Mouse (Mus musculus) spleen, postnatal 36 days (tissue): ENCODE measurements around the gene Ap3b1.

Experiments
- DNase-seq, 2 experiments: peaks; one replicate each; pipeline ENCODE4 v3.0.0; 2022; ENCODE audit warnings: low spot score in 2 of 2, mixed read lengths in 1 of 2

The Ap3b1 gene

DNA sequence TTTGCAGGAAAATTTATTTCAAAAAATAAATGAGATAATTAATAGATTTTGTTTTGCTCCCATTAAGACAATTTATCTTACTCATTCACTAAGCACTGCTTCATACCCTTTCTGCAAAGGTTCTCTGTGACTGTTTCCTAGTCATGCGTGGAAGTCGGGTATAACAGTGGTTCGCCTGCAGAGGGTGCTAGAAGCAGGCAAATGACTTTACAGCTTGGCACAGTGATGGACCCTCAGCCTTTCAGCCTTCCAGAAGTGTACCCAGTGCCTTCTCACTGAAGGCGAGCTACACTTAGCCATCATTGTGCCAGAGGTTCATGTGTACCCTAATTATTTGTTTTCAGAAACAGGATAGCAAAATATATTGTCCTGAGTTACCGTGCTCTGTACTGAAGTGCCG is 92.5 kb downstream of the Ap3b1 start:
- no peak for DNase-seq

DNA sequence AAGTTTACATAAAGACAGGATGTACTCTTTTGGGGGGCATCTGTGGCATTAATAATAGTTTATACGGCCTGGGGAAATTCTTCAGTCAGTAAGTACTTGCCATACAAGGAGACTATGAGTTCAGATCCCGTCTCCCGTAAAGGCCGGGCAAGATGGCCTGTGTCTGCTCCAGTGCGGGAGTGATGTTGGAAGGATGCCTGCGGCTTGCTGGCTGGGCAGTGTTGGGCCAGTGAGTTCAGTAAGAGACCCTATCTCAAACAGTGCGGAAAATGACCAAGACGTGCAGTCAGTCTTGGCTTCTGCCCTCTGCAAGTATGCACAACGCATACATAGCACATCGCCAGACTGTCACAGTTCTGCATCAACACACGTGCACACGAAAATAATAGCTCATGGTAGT is 95.4 kb downstream of the Ap3b1 start:
- DNase-seq, result no peak

DNA sequence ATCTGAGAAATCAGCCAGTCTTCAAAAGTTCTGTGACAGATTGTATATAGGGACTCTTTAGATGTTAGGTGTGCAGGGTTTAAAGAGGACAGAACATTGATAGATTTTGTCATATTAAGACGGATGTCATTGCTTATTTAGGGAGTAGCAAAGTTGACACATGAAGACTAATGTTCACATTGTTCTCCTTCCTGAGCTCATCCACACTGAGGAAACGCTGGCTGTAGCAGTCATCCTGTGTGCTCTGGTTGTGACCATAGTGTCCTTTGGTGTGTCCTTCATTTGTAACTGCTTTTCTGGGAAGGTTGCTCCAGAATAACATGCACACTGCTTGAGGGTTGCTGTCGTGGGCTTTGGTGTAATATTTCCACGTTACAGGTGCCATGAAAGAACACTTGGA is 100.4 kb downstream of the Ap3b1 start:
- no peak for DNase-seq

DNA sequence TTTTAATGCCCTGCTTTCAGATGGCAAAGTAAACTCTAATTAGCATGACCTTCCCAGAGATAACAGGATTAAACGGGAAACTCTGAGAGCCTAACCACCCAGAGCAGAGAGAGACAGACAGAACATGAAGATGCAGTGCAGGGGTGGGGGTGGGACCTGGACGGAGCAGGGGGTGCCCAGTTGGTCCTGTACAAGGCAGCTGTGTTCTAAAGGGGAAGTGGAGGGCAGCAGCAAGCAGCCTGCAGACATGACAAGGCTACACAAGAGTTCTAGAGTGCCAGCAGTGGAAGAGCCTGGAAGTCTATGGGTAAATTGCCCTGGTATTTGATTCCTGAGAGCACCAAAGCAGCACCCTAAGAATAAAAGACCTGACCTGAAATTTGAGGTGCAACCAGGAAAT is 105.5 kb downstream of the Ap3b1 start:
- no peak for DNase-seq

DNA sequence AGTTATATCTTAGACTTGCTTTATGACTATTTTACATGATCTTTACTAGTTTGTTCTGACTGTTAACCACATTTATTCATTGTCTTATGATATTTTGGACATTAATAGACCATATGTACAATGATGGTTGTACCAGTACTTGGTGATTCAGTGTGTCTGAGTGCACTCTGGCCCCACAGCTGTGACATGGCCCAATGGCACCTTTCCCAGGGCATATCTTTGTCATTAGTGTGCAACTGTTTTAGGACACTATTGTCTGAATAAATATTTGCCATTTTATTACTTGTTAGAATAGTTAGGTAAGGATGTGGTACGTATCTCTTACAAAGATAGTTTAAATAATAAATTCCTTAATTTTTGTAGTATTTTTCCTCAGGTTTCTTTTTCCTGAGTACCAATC is 109.8 kb downstream of the Ap3b1 start:
- no peak for DNase-seq

DNA sequence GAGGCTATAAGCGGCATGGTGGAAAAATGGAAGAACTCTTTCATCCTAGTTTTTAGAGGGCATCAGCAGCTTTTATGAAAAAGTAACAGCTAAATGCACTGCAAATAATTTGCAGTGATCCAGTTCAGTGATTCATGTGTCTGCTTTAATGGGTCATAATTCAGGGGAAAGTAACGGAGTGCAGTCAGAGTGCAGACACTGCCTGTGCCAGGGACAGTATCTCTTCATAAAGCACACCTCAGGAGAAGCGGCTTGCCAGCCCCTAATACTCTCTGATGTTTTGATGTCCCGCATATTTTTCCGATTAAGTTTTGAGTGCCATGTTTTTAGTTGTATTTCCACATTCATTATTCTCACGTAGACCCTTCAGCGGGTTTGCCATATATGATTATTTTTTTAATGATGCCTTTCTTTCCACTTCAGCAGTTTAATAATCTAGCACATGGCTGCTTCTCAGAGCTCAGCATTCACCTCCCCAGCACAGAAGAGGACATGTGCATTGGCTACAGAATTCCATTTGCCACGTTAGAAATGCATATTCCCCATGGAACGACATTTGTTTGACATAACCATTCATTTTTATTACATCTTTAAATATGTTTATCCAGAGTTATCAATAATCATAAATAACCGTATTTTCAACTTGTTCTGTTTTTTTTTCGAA is 112.4 kb downstream of the Ap3b1 start:
- no peak for DNase-seq

DNA sequence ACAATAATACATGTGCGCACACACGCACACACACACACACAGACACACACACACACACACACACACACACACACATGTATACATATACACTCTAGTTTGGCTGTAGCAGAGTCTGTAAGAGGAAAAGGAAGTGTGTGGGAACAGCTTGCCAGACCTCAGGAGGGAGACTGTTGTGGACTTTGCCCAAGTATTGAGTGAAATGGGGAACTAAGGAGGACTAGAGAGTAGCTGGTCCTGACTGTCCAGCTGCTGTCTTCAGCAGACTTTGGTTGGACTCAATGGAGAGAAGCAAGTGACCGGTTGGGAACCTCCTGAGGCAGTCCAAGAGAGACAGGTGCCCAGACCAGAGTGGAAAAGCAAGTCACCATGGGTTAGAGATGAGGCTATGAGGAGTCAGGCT is 117.4 kb downstream of the Ap3b1 start:
- no peak for DNase-seq

DNA sequence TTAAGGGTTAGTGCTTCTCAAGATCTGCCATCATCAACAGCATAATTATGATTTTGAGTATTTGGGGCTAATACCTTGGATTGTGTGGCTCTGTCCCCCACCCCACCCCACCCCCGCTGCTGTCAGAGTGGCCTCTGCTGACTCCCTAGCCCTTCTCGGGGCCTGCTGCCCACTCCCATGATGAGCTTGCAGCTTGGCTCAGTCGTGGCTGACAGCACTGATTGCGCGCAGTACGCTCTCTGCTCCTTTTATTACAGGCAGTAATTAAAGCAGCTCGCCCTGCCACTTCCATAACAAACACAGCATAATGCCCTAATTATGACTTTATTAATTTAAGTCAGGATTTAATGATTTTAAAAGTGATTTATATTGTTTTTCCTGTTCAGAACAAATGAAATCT is 121.5 kb downstream of the Ap3b1 start:
- DNase-seq, result no peak

DNA sequence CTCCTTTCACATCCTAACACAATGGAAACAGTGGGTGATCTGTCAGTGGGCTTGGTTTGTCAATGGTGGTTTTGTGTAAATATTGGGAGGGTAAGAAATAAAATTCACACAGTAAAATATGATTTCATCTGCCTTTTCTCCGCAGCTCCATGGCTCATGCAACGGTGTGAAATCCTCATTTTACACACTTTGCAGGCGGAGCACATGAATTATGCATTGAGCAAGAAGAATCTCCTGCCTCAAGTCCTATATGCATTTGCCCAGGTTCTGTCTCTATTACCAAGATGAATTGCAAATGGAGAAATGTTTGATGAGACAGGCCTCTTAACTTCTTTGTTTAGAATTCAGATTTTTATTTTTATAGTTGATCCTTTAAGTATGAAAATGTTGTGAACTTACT is 131.9 kb downstream of the Ap3b1 start:
- no peak for DNase-seq

DNA sequence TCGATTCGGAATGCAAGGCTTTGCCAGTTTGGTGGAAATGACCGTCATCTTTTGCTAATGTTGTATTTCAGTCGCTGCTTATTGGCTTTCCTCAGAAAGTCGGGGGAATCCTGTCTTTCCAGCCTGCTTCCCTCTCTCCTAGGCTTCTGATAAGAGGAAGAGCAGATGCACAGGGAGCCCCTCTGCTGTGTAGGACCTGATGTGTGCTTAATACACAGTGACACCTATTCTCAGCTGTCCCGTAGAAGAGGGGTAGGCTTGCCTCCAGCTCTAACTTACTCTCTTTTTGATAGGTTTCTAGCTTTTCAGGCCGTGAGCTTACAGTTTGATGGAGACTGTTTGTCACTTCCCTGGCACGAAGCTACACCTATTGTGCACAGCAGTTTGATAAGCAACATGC is 132.4 kb downstream of the Ap3b1 start:
- DNase-seq, result no peak

DNA sequence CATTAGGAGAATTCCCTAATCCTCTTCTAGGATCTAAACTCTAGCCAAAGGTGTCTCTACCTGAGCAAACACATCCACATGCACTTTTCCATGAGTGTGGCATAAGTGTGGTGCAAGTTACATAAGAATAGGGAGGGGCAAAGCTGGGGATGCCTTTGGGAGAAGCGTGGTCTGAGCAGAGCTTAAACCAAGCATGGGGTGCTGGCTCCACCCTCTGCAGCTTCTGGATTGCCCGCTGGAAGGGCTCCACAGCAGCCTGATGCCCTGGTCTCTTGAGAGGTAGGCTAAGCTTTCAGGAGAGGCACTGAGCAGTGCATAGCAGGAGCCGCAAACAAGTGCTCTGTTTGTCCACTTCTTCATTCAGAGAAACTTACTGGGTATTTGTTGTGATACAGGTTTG is 138.8 kb downstream of the Ap3b1 start:
- DNase-seq, result no peak

DNA sequence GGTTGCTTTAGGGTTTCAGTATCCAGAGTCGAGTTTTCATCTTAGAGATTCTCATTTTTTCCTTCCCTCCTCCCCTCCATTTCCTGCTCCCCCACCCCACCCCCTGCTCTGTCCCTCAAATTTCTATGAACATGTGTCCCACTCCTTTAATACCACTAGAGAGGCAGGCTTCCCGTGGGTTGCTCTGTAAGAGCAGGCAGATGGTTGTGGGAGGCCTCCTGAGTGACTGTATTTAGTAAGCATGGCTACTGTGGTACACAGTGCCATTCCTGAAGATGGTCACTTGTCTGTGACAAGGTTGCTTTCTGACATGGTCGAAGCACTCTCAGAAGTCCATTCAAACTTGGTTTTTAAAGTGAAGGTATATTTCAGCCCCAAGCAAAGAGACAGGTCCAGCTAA is 147.7 kb downstream of the Ap3b1 start:
- DNase-seq, result no peak

DNA sequence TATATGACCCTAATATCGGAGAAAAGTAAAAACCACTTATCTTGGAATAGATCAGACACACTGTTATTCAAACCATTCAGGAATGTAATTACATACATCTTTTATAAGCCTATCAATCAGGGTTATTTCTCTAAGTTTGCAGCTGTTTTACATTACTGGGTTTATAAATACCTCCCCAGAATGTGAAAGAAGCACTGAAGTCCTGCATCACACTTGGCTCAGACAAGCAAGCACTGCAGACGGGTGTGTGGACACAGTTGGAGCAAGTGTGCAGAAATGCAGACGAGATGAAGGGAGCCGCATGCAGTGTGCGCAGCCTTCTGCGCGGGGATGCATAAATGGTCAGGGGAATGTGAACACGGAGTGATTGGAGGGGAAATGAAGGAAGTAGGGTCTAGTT is 149.6 kb downstream of the Ap3b1 start:
- no peak for DNase-seq

DNA sequence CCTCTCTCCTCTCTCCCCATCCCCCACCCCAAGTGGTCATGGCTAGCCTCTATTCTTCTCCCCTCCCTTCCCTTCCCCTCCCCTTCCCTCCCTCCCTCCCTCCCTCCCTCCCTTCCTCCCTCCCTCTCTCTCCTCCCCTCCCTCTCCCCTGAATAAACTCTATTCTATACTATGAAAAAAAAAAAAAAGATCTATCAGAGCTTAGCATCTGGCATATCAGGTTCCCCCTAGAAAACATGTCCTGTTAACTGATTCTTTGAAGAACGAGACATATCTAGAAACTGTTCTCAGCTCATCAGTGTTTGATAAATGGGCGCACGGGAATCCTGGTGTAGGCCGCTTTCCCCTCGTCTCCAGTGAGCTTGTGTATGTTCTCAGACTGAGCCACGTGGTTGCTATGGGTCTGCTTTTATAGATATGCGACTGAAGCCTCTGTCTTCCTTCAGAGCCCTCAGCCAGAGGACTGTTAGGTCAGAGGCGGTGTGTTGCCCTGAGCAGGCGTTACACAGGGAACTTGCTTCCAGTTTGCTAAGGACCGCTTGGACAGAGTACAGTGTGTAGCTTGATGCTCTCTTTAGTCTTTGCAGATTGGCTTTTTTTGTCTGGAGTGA is 154.5 kb downstream of the Ap3b1 start:
- DNase-seq, result no peak

DNA sequence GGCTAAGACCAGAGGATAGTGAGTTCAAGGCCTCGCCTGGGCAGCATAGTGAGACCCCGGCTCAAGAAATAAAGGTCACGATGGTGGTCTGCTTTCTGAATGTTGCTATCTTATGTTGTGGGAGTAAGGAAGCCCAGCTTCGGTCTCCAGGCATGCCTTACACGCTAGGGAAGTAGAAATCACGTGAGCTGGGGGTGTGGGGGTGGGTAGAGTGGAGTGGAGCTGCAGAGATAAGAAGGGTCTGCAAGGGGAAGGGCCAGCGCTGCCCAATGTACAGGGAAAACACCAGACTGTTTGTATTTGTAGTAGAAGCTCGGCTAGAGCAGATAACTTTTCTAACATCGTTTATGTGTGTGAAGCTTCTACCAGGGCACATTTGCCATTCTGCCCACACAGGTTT is 155.1 kb downstream of the Ap3b1 start:
- no peak for DNase-seq

DNA sequence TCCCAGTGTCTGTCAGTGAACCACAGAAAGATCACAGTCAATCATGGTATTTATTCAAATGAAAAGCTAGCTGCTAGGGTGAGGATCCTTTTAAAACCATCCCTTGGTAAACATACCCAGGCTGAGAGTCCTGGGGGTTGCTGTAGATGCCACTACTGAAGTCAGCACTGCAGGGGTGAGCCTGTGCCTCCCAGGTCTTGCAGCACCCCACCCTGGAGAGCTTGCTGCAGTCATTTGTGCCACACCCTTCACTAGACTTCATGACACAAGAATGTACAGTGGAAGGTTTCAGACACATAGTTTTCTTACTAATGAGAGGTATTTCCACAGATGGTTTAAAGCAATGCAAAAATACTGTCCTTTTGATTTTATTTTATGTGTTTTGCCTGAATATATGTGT is 156.2 kb downstream of the Ap3b1 start:
- DNase-seq, result no peak

DNA sequence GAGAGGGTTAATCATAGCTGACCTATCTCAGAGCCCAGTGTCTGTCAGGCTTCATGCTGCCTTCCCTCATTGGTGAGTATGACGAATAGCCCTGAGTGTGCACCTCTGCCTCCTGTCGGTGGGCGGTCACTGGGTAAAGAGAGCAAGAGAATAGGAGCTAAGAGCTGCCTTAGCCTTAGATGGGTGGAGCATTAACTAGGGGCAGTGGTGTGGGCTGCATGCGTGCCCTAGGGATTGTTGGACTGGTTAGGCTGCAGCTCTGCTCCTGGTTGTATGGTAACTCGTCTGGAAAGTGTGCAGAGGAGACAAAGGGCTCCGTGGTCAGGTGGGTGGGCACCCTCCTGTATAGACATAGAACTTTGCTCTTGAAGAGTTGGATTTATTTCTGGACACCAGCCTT is 157.8 kb downstream of the Ap3b1 start:
- DNase-seq, result no peak

DNA sequence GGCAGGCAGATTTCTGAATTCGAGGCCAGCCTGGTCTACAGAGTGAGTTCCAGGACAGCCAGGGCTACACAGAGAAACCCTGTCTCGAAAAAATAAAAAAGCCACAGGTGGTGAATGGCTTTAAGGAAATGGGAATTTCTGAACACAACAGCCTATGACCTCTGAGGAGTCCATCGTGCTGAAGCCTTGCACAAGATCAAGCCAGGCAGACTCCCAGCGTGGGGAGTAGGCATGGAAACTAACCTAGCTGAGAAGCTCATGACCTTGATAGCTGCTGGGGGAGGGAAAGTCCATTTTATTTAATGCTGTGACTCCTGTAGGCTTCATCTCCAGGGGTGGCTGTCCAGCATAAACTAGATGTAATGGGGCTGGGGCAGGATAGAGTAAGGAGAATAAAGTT is 159.4 kb downstream of the Ap3b1 start:
- DNase-seq, result no peak

DNA sequence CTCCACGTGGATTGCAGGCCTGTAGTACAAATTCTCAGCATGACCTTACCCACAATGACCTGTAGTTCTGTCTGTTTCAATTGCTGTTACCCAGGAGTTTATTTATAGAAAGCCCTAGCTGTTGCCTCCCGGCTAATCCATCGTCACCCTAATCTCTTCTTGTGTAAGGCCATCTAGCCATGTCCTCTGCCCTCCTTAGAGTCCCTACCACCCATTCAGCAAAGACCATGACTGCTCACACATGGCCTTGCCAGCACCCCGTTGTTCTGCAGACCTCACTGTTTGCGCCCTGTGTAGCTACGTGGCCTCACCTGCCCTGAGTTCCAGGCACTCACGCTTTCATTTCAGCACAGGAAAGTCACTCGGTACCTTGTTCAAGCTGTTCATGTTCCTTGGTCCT is 160.5 kb downstream of the Ap3b1 start:
- no peak for DNase-seq

DNA sequence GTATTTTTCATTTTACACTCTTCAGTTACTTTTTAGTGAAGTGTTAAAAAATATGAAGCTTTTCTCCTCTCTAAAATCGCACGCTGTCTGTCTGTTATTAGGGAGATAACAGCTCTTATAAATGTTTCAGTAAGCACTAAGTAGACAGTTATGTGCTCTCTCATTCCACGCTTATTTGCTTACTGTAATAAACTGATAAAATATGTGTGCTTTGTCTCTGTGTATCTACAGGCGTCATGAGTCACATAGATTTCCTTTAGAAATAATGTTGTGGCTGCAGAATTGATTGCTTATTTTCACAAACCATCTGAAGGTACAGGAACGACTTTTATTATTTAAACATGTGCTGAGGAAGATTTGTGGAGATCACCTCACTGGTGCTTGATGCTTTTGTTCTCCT is 164.5 kb downstream of the Ap3b1 start:
- no peak for DNase-seq

DNA sequence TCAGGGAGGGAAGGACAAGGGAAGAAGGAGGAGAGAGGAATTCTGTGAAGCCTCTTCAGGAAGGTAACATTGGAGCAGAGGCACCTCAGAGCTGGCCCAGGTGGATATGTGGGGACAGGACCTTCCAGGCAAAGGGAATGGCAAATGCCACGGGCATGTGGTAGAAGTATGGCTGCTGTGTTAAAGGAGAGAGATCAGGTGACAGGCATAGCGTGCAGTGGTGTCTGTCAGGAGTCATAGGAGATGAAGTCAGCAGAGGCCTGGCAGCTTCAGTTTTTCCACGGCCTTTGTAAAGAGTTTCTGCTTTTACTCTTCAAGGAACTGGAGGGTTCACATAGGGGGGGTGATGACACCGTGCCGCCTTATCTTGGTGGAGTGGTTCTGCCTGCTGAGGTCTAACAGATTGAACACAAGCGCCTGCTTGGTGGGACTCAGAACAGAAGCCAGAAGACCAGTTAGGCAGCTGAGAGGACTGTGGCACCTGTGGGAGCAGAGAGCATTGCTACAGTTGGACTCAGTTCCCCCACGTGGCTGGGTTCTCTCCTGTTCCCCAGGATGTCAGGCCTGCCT is 166.0 kb downstream of the Ap3b1 start:
- DNase-seq, result no peak

DNA sequence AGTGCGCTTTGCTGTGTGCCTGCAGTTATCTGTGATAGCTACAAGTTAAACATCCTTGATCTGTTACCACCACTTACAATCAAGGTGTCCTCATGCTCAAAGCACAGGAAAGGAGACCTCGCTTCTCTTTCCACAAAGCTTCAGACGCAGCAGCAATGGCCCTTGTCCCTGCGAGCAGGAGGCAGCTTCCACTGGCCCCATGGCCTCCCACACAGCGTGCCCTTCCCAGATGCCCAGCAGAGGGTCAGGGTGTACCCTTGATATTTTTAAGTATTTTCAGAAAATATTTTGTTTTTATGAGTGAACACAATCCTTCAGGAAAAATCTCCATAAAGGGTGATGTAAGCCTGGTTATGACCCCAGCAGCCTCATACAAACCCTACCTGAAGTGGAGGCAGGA is 170.4 kb downstream of the Ap3b1 start:
- DNase-seq, result no peak

DNA sequence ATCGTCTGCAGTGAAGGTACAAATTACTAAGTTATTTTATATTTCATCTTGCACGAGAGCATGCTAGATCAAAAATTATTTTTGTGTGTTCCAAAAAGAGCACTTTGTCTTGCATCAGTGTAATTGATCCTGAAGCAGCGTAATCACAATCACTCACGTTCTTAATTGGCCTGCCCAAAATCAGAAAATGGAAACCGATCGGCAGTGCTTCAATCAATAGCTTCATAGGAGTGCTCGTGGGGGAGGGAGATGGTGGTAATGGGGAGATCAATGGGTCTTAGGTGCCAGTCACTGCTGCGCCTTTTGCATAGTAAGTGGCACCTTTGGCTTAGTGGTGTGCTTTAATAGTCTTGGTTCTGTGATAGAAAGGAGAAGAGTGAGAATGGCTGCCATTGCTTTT is 174.8 kb downstream of the Ap3b1 start:
- DNase-seq, result no peak

DNA sequence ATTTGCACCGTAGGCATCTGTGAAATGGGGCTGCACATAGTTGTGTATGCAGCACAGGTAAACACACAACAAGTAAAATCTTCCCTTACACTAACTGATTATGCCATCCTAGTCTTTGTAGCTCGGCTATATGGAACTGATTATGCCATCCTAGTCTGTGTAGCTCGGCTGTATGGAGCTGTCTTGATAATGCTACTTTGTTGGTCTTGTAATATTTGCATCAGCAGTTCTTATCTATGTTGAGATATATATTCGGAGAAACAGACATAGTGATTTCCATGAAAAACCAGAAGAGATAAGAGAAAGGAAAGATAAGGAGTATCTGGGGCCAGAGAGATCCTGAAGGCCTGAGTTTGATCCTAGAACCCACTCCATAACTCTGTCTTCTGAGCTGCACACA is 178.6 kb downstream of the Ap3b1 start:
- DNase-seq, result no peak
